Mouse (Mus musculus) T-helper 1 cell (primary cell): ENCODE results near the gene Exog.

Source experiments
- in situ Hi-C: fragments of 300-600 bp; cut with MboI, MseI; formaldehyde crosslinking; loops from one replicate; pipeline ENCODE4 v1.15.1; 2025; ENCODE audit warnings: high pct_unique_total_duplicates

The Exog gene

GRCm38 (mm10) chr9:119504981-119505658 lies 60.4 kb downstream of the Exog start:
- in situ Hi-C loops, result no loop called here

- in situ Hi-C loops, result no loop called here
Observed at GRCm38 (mm10) chr9:119510902-119511301, 66.2 kb downstream of the Exog start.

- in situ Hi-C loops, result no loop called here
Observed at GRCm38 (mm10) chr9:119512993-119513392, 68.2 kb downstream of the Exog start.

GRCm38 (mm10) chr9:119513816-119514215 lies 69.1 kb downstream of the Exog start:
- in situ Hi-C loops, result no loop called here

- in situ Hi-C loops, result no loop called here
Observed at GRCm38 (mm10) chr9:119514986-119515385, 70.2 kb downstream of the Exog start.
